ENCODE assay signal across 10 mouse cellular contexts in genomic region chr16:91023384-91023783, GRCm38 (mm10). TPM values are rescaled to one million over a fixed set of nuclear protein-coding genes. Genes with fewer than 3 reads are reported as not detected.
DNase-seq lines count a peak whose midpoint lies in the region; ATAC-seq and TF ChIP-seq lines count a peak whose summit lies in the region.
"Had no signal": no experiment of that assay in that cellular context is flagged by ENCODE, and none has a peak within 500 bp of the region (broad histone marks: within the 10 kb centered on the region; RNA-seq: fewer than 3 reads in every experiment).

No protein-coding gene starts in this region.

- no peak for ATAC-seq in forebrain, postnatal 0 days
- ATAC-seq in forebrain, embryonic 14.5 days = no peak
- no peak for ATAC-seq in midbrain, postnatal 0 days (ENCODE audit: low FRiP score)
- ATAC-seq in midbrain, embryonic 15.5 days (replicated peaks) = no peak
- no peak for ATAC-seq in frontal cortex, adult (ENCODE audit: low TSS enrichment)

- H3K4me2 ChIP-seq in forebrain, postnatal 0 days (ENCODE audit: low read depth) = no peak overlapping the region
- H3K4me2 ChIP-seq in forebrain, embryonic 14.5 days (ENCODE audit: low read length) = no peak overlapping the region
- H3K4me2 ChIP-seq in midbrain, postnatal 0 days (ENCODE audit: low read depth, low read length, poor library complexity, severe bottlenecking) = no peak overlapping the region
- H3K4me2 ChIP-seq in midbrain, embryonic 15.5 days = no peak overlapping the region

- TF ChIP-seq POLR2A in cortical plate, adult 2 months (IDR thresholded peaks at IDR 0.05; ENCODE audit: extremely low read depth, insufficient read depth, low read length) = no peak

- WGBS in forebrain, postnatal 0 days = 90% methylated on average over 1 of the region's 1 CpGs
- 94% methylated on average over 1 of the region's 1 CpGs for WGBS in forebrain, embryonic 14.5 days
- 91% methylated on average over 1 of the region's 1 CpGs for WGBS in midbrain, postnatal 0 days
- 80% methylated on average over 1 of the region's 1 CpGs for WGBS in midbrain, embryonic 15.5 days

- H3K27ac ChIP-seq in forebrain, postnatal 0 days (ENCODE audit: low read depth, low read length) = no peak overlapping the region
- H3K27ac ChIP-seq in forebrain, embryonic 14.5 days (ENCODE audit: low read depth, low read length) = no peak overlapping the region
- H3K27ac ChIP-seq in midbrain, postnatal 0 days (ENCODE audit: low read depth, low read length) = no peak overlapping the region
- H3K27ac ChIP-seq in midbrain, embryonic 15.5 days = no peak overlapping the region
- H3K27ac ChIP-seq in cortical plate, adult 2 months (ENCODE audit: insufficient read depth, low read length) = no peak overlapping the region
- H3K27ac ChIP-seq: midbrain, embryonic 10.5 days had no signal

- H3K9ac ChIP-seq in forebrain, postnatal 0 days = no peak overlapping the region
- H3K9ac ChIP-seq in forebrain, embryonic 14.5 days (ENCODE audit: low read length) = no peak overlapping the region
- H3K9ac ChIP-seq in midbrain, postnatal 0 days (replicated peaks; ENCODE audit: low read length, poor library complexity, severe bottlenecking) = no peak overlapping the region
- H3K9ac ChIP-seq in midbrain, embryonic 15.5 days = no peak overlapping the region

- DNase-seq in forebrain, postnatal 0 days = peak; percentile 17
- DNase-seq in forebrain, embryonic 14.5 days (ENCODE audit: low spot score) = no peak
- DNase-seq in midbrain, postnatal 0 days (ENCODE audit: low spot score) = no peak
- peak; percentile 51 for DNase-seq in testis, postnatal 10 days (ENCODE audit: low spot score)
- no peak for DNase-seq in kidney, adult 11 months

- H3K4me1 ChIP-seq in forebrain, postnatal 0 days (ENCODE audit: insufficient read depth) = no peaks in the 10 kb centered on the region
- H3K4me1 ChIP-seq in forebrain, embryonic 14.5 days (ENCODE audit: control insufficient read depth, insufficient read depth, low read length) = no peaks in the 10 kb centered on the region
- H3K4me1 ChIP-seq in midbrain, postnatal 0 days (ENCODE audit: insufficient read depth, low read length) = no peaks in the 10 kb centered on the region
- no peaks in the 10 kb centered on the region for H3K4me1 ChIP-seq in midbrain, embryonic 15.5 days
- H3K4me1 ChIP-seq in cortical plate, adult 2 months (ENCODE audit: control insufficient read depth, insufficient read depth, low read length) = no peaks in the 10 kb centered on the region
- H3K4me1 ChIP-seq: midbrain, embryonic 10.5 days had no signal

- H3K9me3 ChIP-seq in forebrain, postnatal 0 days (ENCODE audit: low read length) = no peaks in the 10 kb centered on the region
- 0 out of 2 replicates have a peak, but pooled peaks cover 2% of the 10 kb centered on the region for H3K9me3 ChIP-seq in forebrain, embryonic 14.5 days (replicated peaks; ENCODE audit: control insufficient read depth, low read length)
- H3K9me3 ChIP-seq in midbrain, postnatal 0 days (ENCODE audit: low read length) = no peaks in the 10 kb centered on the region
- no peaks in the 10 kb centered on the region for H3K9me3 ChIP-seq in midbrain, embryonic 15.5 days
- H3K9me3 ChIP-seq: midbrain, embryonic 10.5 days had no signal

- H3K27me3 ChIP-seq in forebrain, postnatal 0 days (ENCODE audit: insufficient read depth, low read length) = no peaks in the 10 kb centered on the region
- no peaks in the 10 kb centered on the region for H3K27me3 ChIP-seq in forebrain, embryonic 14.5 days (replicated peaks; ENCODE audit: control insufficient read depth, insufficient read depth, low read length)
- no peaks in the 10 kb centered on the region for H3K27me3 ChIP-seq in midbrain, postnatal 0 days (ENCODE audit: insufficient read depth, low read length)
- no peaks in the 10 kb centered on the region for H3K27me3 ChIP-seq in midbrain, embryonic 15.5 days (replicated peaks)

- peaks cover 91% of the 10 kb centered on the region for H3K36me3 ChIP-seq in forebrain, postnatal 0 days (ENCODE audit: insufficient read depth)
- H3K36me3 ChIP-seq in forebrain, embryonic 14.5 days (ENCODE audit: control insufficient read depth, insufficient read depth, low read length) = peaks cover 96% of the 10 kb centered on the region
- peaks cover 79% of the 10 kb centered on the region for H3K36me3 ChIP-seq in midbrain, postnatal 0 days (ENCODE audit: insufficient read depth, low read length)
- H3K36me3 ChIP-seq in midbrain, embryonic 15.5 days (replicated peaks) = peaks cover 84% of the 10 kb centered on the region

- no peak overlapping the region for H3K4me3 ChIP-seq in forebrain, postnatal 0 days (ENCODE audit: low read depth, low read length)
- H3K4me3 ChIP-seq in forebrain, embryonic 14.5 days (ENCODE audit: low read depth, low read length) = no peak overlapping the region
- no peak overlapping the region for H3K4me3 ChIP-seq in midbrain, postnatal 0 days (ENCODE audit: low read depth, low read length)
- no peak overlapping the region for H3K4me3 ChIP-seq in midbrain, embryonic 15.5 days
- H3K4me3 ChIP-seq in cortical plate, adult 2 months (ENCODE audit: insufficient read depth, low read length) = no peak overlapping the region
- H3K4me3 ChIP-seq: erythroblast, embryonic 14.5 days; midbrain, embryonic 10.5 days had no signal

- peak; percentile 63 for TF ChIP-seq CTCF in forebrain, postnatal 0 days (IDR thresholded peaks at IDR 0.05; ENCODE audit: low read depth)
- peak; percentile 67 for TF ChIP-seq CTCF in midbrain, postnatal 0 days (IDR thresholded peaks at IDR 0.05)
- TF ChIP-seq CTCF in cortical plate, adult 2 months (IDR thresholded peaks at IDR 0.05; ENCODE audit: extremely low read depth, insufficient read depth, low read length) = peak; percentile 20

RNA-seq across cellular contexts. Expression of gene Synj1, which starts 12.3 kb away (rescaled TPM):
- total RNA-seq in forebrain, postnatal 0 days (2014; rRNA removed) = 48.2 and 62.5 TPM in 2 replicates
- polyA plus RNA-seq in forebrain, postnatal 0 days (2015; fragmentation: Nextera tagmentation; extraction: Ambion mirVana) = 24.8 and 38.0 TPM in 2 replicates
- polyA plus RNA-seq in forebrain, embryonic 14.5 days (2014; fragmentation: Nextera tagmentation; extraction: Ambion mirVana) = 29.7 and 44.4 TPM in 2 replicates
- 66.4 and 88.7 TPM in 2 replicates for total RNA-seq in midbrain, postnatal 0 days (2014; rRNA removed)
- polyA plus RNA-seq in midbrain, postnatal 0 days (2015; fragmentation: Nextera tagmentation; extraction: Ambion mirVana) = 50.9 and 55.4 TPM in 2 replicates
- 51.7 and 55.3 TPM in 2 replicates for polyA plus RNA-seq in midbrain, embryonic 15.5 days (2015; fragmentation: Nextera tagmentation; extraction: Ambion mirVana)
- 157 and 161 TPM in 2 replicates for polyA plus RNA-seq in cortical plate, adult 2 months (2012; rRNA removed)

RNA-seq across cellular contexts. Expression of gene Paxbp1, which starts 21.0 kb away (rescaled TPM):
- total RNA-seq in forebrain, postnatal 0 days (2014; rRNA removed) = 80.0 and 88.6 TPM in 2 replicates
- polyA plus RNA-seq in forebrain, postnatal 0 days (2015; fragmentation: Nextera tagmentation; extraction: Ambion mirVana) = 10.3 and 19.5 TPM in 2 replicates
- 48.1 and 71.6 TPM in 2 replicates for polyA plus RNA-seq in forebrain, embryonic 14.5 days (2014; fragmentation: Nextera tagmentation; extraction: Ambion mirVana)
- total RNA-seq in midbrain, postnatal 0 days (2014; rRNA removed) = 54.0 and 86.2 TPM in 2 replicates
- polyA plus RNA-seq in midbrain, postnatal 0 days (2015; fragmentation: Nextera tagmentation; extraction: Ambion mirVana) = 19.8 and 27.1 TPM in 2 replicates
- 71.4 and 80.7 TPM in 2 replicates for polyA plus RNA-seq in midbrain, embryonic 15.5 days (2015; fragmentation: Nextera tagmentation; extraction: Ambion mirVana)
- 81.5 and 92.3 TPM in 2 replicates for polyA plus RNA-seq in cortical plate, adult 2 months (2012; rRNA removed)

Comparison
In these comparisons a context has a peak if more than half of its experiments do, and no peak if none do; other contexts are left out.
1. DNase-seq: peak in forebrain, postnatal 0 days (single experiment) and testis, postnatal 10 days (single experiment); none in forebrain, embryonic 14.5 days (single experiment), midbrain, postnatal 0 days (single experiment) and kidney, adult 11 months (single experiment).
2. Peak in every context shown above with its lines, with median percentiles within 50 percentile points of each other: CTCF ChIP-seq.